Mouse (Mus musculus) G1E (cell line): ENCODE data around the gene Mpig6b. TPM values are rescaled to one million over a fixed set of nuclear protein-coding genes. Genes with fewer than 3 reads are reported as not detected.
A peak's percentile ranks its signal among the peaks of the same experiment; 100 is the strongest.

Source experiments
- ATAC-seq: 2 replicates; pipeline ENCODE4 v1.8.0; 2016; ENCODE audit warnings: mild to moderate bottlenecking; ENCODE audit not compliant: insufficient number of reproducible peaks, poor library complexity, low FRiP score, severe bottlenecking; ENCODE audit errors: extremely low read depth
- DNase-seq: peaks from one replicate; pipeline ENCODE4 v3.0.0; 2012; ENCODE audit warnings: low spot score
- H3K27me3 ChIP-seq: 2 replicates; pipeline ENCODE4 v1.6.1; 2012; ENCODE audit warnings: mild to moderate bottlenecking, low read length, inconsistent platforms; ENCODE audit not compliant: insufficient read depth
- H3K36me3 ChIP-seq: replicated peaks from 2 replicates; pipeline ENCODE3; 2012; ENCODE audit warnings: mild to moderate bottlenecking, inconsistent platforms
- H3K4me1 ChIP-seq: 2 replicates; pipeline ENCODE4 v1.6.1; 2012; ENCODE audit warnings: low read depth, low read length, inconsistent platforms, mixed read lengths; ENCODE audit not compliant: insufficient read depth
- H3K4me3 ChIP-seq: 2 replicates; pipeline ENCODE4 v1.5.1; 2012; ENCODE audit warnings: low read depth, mild to moderate bottlenecking, inconsistent platforms, low read length, moderate library complexity, mixed read lengths
- H3K9me3 ChIP-seq: replicated peaks from 2 replicates; pipeline ENCODE4 v1.6.1; 2012; ENCODE audit warnings: inconsistent platforms
- CTCF ChIP-seq: IDR thresholded peaks from 2 replicates; pipeline ENCODE4 v1.5.1; 2012; ENCODE audit warnings: low read depth, low read length, inconsistent platforms, mixed read lengths
- GATA1 ChIP-seq: IDR thresholded peaks from 2 replicates; pipeline ENCODE4 v1.6.1; 2012; ENCODE audit warnings: borderline replicate concordance, low read length, inconsistent platforms, mixed read lengths
- GATA2 ChIP-seq: IDR thresholded peaks from 2 replicates; pipeline ENCODE4 v1.6.1; 2012; ENCODE audit warnings: low read depth, low read length, inconsistent platforms, borderline replicate concordance
- POLR2AphosphoS5 ChIP-seq: IDR thresholded peaks from 2 replicates; pipeline ENCODE4 v1.6.1; 2012; ENCODE audit warnings: low read depth, low read length, inconsistent platforms; ENCODE audit not compliant: insufficient replicate concordance
- TAL1 ChIP-seq: conservative IDR thresholded peaks from 2 replicates; pipeline ENCODE4 v1.6.1; 2012; ENCODE audit warnings: low read depth, low read length, inconsistent platforms, mixed read lengths
- polyA plus RNA-seq: library from polyadenylated mRNA; stranded (reverse); fragments of >175 nt; gene quantifications from 2 replicates; pipeline ENCODE4 v1.2.3, GENCODE M21; 2012
- total RNA-seq, 2 experiments: library from RNA; stranded (forward) in 1 of 2; stranded (reverse) in 1 of 2; fragments of 200-1000 nt in 1 of 2; fragments of >200 nt in 1 of 2; fragmentation: Nextera tagmentation in 1 of 2; gene quantifications; 2 replicates each; pipeline ENCODE4 v1.2.3; 2014 to 2017

Gene Mpig6b
- total and polyA plus RNA-seq, 3 experiments: not detected

DNA sequence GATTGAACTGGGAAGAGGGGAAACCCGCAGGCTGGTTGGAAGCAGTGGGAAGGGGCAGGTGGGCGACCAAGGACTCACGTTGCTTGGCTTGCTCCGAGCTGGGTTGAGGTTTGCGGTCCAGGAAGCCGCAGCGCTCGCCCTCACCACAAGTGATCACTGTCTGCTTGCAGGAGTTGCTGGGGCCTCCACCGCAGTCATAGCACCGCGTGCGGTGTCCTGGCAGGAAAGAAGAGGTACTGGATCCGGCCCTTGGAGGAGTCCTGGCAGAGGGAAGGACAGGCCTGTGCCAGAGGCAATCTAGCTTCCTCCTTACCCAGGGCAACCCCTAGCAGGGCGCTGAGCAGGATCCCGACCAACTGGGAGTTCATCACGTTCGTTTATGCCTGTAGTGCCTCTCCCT, 8.1 kb upstream of the Mpig6b start:
- Histone ChIP-seq H3K4me3 (peak overlapping the region; percentile 4; the same call in 1 of the 2 replicates), H3K36me3 (no peaks in the 10 kb centered on the region), H3K27me3 (peaks cover 21% of the 10 kb centered on the region), H3K4me1 (peaks cover 43% of the 10 kb centered on the region), H3K9me3 (no peaks in the 10 kb centered on the region)
- DNase-seq (no peak), ATAC-seq (no peak)
- no peak for TF ChIP-seq TAL1

DNA sequence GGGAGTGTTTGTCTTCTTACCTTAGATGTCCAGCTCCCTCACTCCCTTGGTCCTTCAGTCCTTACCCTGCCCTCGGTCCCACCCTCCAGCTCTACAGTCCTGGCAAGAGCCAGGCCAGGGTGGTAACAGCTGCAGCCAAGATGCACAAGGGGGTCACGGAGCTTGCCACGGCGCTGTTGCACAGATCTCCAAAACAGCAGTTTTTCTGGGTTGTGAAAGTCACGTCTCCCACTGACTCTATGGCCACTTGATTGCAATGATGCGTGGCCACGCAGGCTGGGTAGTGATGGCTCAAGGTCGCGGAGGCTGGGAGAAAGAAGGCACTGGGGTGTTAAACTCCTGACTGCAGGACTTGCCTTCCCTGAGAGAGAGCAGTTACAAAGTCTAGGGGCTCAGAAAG, 5.5 kb upstream of the Mpig6b start:
- DNase-seq (no peak), ATAC-seq (no peak)
- Histone ChIP-seq H3K27me3 (peaks cover 39% of the 10 kb centered on the region), H3K9me3 (no peaks in the 10 kb centered on the region), H3K36me3 (no peaks in the 10 kb centered on the region), H3K4me3 (no peak overlapping the region), H3K4me1 (peaks cover 26% of the 10 kb centered on the region)
- TF ChIP-seq GATA1 (no peak), CTCF (no peak), GATA2 (no peak), POLR2AphosphoS5 (no peak), TAL1 (no peak)

DNA sequence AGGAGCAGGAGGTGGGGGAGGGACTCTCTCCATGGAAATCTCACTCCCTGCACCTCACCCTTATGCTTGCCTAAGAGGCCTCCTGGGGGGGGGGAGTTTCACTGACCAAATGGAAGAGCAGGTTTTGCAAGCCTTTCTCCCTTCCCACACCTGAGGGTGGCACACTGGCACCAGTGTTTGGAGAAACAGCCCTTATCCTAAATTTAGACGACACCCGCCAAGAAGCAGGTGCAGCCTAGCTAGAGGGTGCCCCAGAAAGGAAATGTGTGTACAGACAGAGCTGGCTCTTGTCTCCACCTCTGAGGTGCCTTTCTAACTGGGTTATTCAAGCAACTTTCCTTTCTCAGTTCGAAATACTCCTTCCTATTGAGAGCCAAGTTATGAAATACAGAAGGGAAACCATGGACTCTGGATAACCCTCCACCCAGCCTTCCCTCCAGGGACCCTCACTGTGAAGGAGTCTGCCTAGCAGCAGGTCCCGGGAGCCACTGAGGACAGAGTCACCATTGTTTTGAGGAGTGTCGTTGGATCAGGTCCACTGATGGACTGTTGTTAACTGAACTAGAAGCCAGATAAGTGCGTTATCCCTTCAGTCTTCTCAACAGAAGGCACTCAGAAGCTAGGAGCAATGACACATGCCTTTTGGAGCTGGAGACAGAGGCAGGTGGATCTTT, 4.7 kb upstream of the Mpig6b start:
- no peak for DNase-seq
- H3K4me3 ChIP-seq: no peak overlapping the region
- H3K4me1 ChIP-seq: peaks cover 28% of the 10 kb centered on the region
- TF ChIP-seq POLR2AphosphoS5 (no peak), TAL1 (no peak), GATA2 (no peak), CTCF (no peak), GATA1 (no peak)
- H3K27me3 ChIP-seq: peaks cover 46% of the 10 kb centered on the region
- H3K9me3 ChIP-seq: no peaks in the 10 kb centered on the region
- no peak for ATAC-seq
- H3K36me3 ChIP-seq: no peaks in the 10 kb centered on the region

DNA sequence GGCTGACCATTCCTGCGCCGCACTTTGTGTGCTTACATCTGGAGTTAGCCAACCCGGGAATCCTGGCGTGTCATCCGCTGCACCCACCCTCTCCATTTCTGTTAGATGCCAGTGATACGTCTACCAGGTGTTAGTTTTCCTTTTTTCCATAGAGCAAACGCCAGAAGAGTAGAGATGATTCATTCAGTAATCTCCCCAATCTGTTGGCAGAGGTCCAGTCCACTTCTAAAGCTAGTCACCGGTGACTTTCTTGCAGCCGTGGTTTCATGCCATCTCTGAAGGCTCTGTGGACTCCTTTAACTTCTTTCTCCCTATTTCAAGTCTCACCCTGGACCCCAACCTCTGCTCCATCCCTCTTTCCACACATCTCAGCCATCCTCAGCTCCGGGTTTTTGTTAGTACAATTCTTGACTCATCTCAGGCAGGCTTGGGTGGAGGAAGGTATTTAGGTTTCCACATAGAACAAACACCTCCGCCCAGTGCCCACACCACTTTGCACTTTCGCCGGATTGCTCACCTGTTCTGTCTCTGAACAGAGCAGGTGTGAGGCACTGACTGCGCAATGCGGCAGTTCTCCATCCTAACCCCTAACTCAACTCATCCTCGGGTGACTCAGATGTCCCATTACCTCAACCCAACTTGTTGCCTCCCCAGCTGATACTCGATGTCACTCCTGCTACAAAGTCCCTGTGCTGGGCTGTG, 2.4 kb upstream of the Mpig6b start:
- H3K9me3 ChIP-seq: no peaks in the 10 kb centered on the region
- H3K27me3 ChIP-seq: peaks cover 57% of the 10 kb centered on the region
- peaks cover 4% of the 10 kb centered on the region for H3K36me3 ChIP-seq
- no peak for DNase-seq
- no peak overlapping the region for H3K4me3 ChIP-seq
- no peak for ATAC-seq
- no peak for TF ChIP-seq GATA2
- TF ChIP-seq CTCF: no peak
- TF ChIP-seq GATA1: no peak
- no peak for TF ChIP-seq POLR2AphosphoS5
- no peak for TF ChIP-seq TAL1
- peaks cover 36% of the 10 kb centered on the region for H3K4me1 ChIP-seq

DNA sequence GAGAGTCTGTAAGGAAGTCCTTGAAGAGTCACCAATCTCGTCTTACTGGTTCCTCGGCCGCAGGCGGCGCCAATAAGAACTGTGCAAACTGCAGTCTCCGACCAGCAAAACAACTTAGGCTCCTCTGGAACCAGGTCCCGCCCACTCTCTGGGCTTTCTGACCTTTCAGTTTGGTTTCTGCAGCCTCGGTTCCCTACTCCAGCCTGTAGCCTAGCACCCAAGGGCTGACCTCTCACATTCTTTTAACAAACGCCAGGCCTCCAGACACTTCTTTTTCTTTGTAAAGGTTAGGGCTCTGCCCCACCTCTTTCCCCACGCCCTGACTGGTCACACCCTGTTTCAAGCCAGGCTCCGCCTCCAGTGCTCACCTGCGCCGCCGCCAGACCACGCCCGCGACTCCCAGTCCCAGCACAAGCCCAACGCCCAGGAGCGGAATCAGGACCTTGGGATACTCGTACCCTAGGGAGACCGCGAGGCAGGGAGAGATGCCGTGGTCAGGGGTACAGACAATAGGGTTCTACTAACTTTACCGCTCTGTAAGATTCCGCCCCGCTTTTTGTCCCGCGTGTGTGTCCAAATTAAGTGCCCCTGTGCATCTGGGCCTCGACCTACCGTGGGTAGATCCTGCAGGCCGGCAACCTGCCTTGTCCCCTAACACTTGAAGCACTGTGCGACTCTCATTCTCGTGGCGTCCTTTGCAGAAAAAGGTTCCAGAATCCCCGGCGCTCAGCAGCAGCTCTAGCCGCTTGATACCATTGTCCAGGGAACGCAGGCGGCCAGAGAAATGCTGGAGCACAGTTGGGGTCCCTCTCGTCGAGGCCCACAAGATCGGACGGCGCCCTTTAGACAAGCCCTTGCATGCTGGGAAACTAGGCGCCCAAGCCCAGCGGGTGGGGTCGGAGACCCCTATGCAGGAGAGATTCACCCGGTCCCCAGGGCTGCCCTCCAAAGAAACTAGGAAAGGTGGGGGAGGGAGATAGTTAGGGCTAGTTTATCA, 735 bp downstream of the Mpig6b start, which contains the start of gene Ly6g6c:
Ly6g6c (plus strand) TSS at position 438 of the 997 bp plus-strand sequence.
- peaks cover 33% of the 10 kb centered on the region for H3K36me3 ChIP-seq
- peak within 1 kb of the TSS; percentile 49; the same call in 1 of the 2 replicates for H3K4me3 ChIP-seq
- peaks cover 44% of the 10 kb centered on the region for H3K4me1 ChIP-seq
- DNase-seq (no peak), ATAC-seq (no peak)
- H3K9me3 ChIP-seq: no peaks in the 10 kb centered on the region
- no peak for TF ChIP-seq GATA2
- no peak for TF ChIP-seq POLR2AphosphoS5
- TF ChIP-seq GATA1: no peak
- TF ChIP-seq TAL1: no peak
- no peak for TF ChIP-seq CTCF
- H3K27me3 ChIP-seq: peaks cover 52% of the 10 kb centered on the region
